Mouse (Mus musculus) lung, adult 2 months (tissue): ENCODE data around the gene Strbp.

Source experiments
- CTCF ChIP-seq: fragments of 200-500 bp; IDR thresholded peaks from 2 replicates; pipeline ENCODE4 v1.5.1; 2011; ENCODE audit warnings: mild to moderate bottlenecking, low read length, control low read depth; ENCODE audit not compliant: insufficient read depth
- POLR2A ChIP-seq: fragments of 200-500 bp; IDR thresholded peaks from 2 replicates; pipeline ENCODE4 v1.6.1; 2011; ENCODE audit warnings: low read depth, mild to moderate bottlenecking, control low read depth, low read length, borderline replicate concordance; ENCODE audit errors: extremely low read depth

GRCm38 (mm10) chr2:37549346-37550012, 154.2 kb downstream of the Strbp start:
- no peak for TF ChIP-seq POLR2A
- TF ChIP-seq CTCF, result no peak
